Comparison of ENCODE assay signal across 30 mouse cellular contexts in the genomic region with DNA sequence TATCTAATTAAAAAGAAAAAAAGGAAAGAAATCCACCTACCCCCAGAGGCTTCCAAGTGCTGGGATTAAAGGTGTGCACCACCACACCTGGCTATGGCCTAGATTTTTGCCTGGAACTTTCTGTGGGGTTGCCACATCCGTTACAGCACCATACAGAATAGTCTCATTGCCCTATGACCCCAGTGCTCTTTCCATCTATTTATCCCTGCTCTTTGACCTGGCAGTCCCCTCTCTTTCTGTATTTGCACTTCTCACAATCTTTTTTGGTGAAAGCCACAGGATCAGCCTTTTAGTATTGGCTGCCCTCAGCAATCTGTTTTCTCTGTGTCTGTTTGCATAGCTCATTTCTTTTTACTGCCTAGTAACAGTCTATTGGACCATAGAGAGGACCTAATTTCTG.
"Had no signal": no experiment of that assay in that cellular context is flagged by ENCODE, and none has a peak within 500 bp of the region (broad histone marks: within the 10 kb centered on the region; RNA-seq: fewer than 3 reads in every experiment).

No protein-coding gene starts in this region.

- H3K36me3 ChIP-seq: limb, embryonic 10.5 days; limb, embryonic 12.5 days; limb, embryonic 13.5 days; limb, embryonic 15.5 days; liver, embryonic 13.5 days; lung, embryonic 15.5 days; midbrain, embryonic 10.5 days; midbrain, embryonic 12.5 days; midbrain, embryonic 13.5 days; midbrain, embryonic 15.5 days; neural tube, embryonic 12.5 days; neural tube, embryonic 13.5 days had no signal

- H3K9me3 ChIP-seq: limb, embryonic 10.5 days; limb, embryonic 12.5 days; limb, embryonic 13.5 days; limb, embryonic 15.5 days; liver, embryonic 13.5 days; lung, embryonic 15.5 days; megakaryocyte, embryonic 14.5 days; midbrain, embryonic 10.5 days; midbrain, embryonic 12.5 days; midbrain, embryonic 13.5 days; midbrain, embryonic 15.5 days; neural tube, embryonic 12.5 days; neural tube, embryonic 13.5 days had no signal

- H3K4me3 ChIP-seq: left cerebral cortex, adult 2 months; limb, embryonic 10.5 days; limb, embryonic 12.5 days; limb, embryonic 13.5 days; limb, embryonic 15.5 days; liver, embryonic 13.5 days; lung, embryonic 15.5 days; megakaryocyte, embryonic 14.5 days; midbrain, embryonic 10.5 days; midbrain, embryonic 12.5 days; midbrain, embryonic 13.5 days; midbrain, embryonic 15.5 days; myocyte; neural tube, embryonic 12.5 days; neural tube, embryonic 13.5 days had no signal

- H3K4me2 ChIP-seq: limb, embryonic 12.5 days; limb, embryonic 13.5 days; limb, embryonic 15.5 days; liver, embryonic 13.5 days; lung, embryonic 14.5 days; lung, embryonic 15.5 days; midbrain, embryonic 11.5 days; midbrain, embryonic 12.5 days; midbrain, embryonic 13.5 days; midbrain, embryonic 15.5 days; neural tube, embryonic 12.5 days; neural tube, embryonic 13.5 days had no signal

- H3K4me1 ChIP-seq: limb, embryonic 12.5 days; limb, embryonic 13.5 days; limb, embryonic 15.5 days; liver, embryonic 13.5 days; lung, embryonic 15.5 days; midbrain, embryonic 12.5 days; neural tube, embryonic 12.5 days; neural tube, embryonic 13.5 days had no signal

- ATAC-seq: lung, postnatal 0 days; midbrain, embryonic 13.5 days; midbrain, embryonic 15.5 days; midbrain, embryonic 16.5 days had no signal

- H3K27me3 ChIP-seq: limb, embryonic 15.5 days; liver, embryonic 13.5 days; lung, embryonic 15.5 days; midbrain, embryonic 12.5 days; midbrain, embryonic 13.5 days; midbrain, embryonic 15.5 days; neural tube, embryonic 12.5 days; neural tube, embryonic 13.5 days had no signal

- H3K27ac ChIP-seq: left cerebral cortex, adult 2 months; limb, embryonic 10.5 days; limb, embryonic 12.5 days; limb, embryonic 13.5 days; limb, embryonic 15.5 days; liver, embryonic 13.5 days; liver, embryonic 14.5 days; lung, embryonic 15.5 days; macrophage; midbrain, embryonic 10.5 days; midbrain, embryonic 12.5 days; midbrain, embryonic 13.5 days; midbrain, embryonic 15.5 days; neural tube, embryonic 12.5 days; neural tube, embryonic 13.5 days had no signal

- DNase-seq: layer of hippocampus, postnatal 36 days; left cerebral cortex, postnatal 4 days; liver, embryonic 13.5 days; lung, adult 18-20 months; lung, adult 2 months; lung, embryonic 14.5 days; lung, postnatal 10 days; lung, postnatal 14 days; lung, postnatal 36 days; lung, postnatal 4 days; midbrain, embryonic 14.5 days had no signal

- H3K9ac ChIP-seq: limb, embryonic 12.5 days; limb, embryonic 13.5 days; limb, embryonic 15.5 days; liver, embryonic 13.5 days; liver, embryonic 14.5 days; lung, embryonic 14.5 days; lung, embryonic 15.5 days; midbrain, embryonic 12.5 days; midbrain, embryonic 13.5 days; midbrain, embryonic 15.5 days; neural tube, embryonic 12.5 days; neural tube, embryonic 13.5 days had no signal
